Mouse (Mus musculus) CH12.LX (cell line): ENCODE results near the gene Olfr588-ps1. TPM values are rescaled to one million over a fixed set of nuclear protein-coding genes. Genes with fewer than 3 reads are reported as not detected.
"Not testable (repeated sequence)": the region's sequence is repeated elsewhere in the genome, so short reads cannot be mapped to it uniquely, and the experiment has no call there.

Source experiments
- DNase-seq: peaks from one replicate; pipeline ENCODE4 v3.0.0-alpha.2; 2013; ENCODE audit errors: extremely low read depth
- H3K27ac ChIP-seq: 2 replicates; pipeline ENCODE4 v1.5.1; 2012; ENCODE audit warnings: low read depth, mild to moderate bottlenecking, control low read depth, moderate library complexity; ENCODE audit not compliant: insufficient read depth
- H3K27me3 ChIP-seq: replicated peaks from 2 replicates; pipeline ENCODE3; 2012; ENCODE audit warnings: inconsistent platforms
- H3K36me3 ChIP-seq, 2 experiments: replicated peaks in 1 of 2; 2 replicates each; pipeline versions ENCODE3 to v1.6.1; 2012; ENCODE audit warnings: inconsistent platforms in 1 of 2, low read length in 1 of 2, mild to moderate bottlenecking in 1 of 2, mixed read lengths in 1 of 2, moderate library complexity in 1 of 2; ENCODE audit not compliant: control insufficient read depth in 1 of 2, insufficient read depth in 1 of 2
- H3K4me1 ChIP-seq, 2 experiments: 2 replicates each; pipeline ENCODE4 v1.6.1; 2012; ENCODE audit warnings: inconsistent platforms in 1 of 2, moderate library complexity in 1 of 2; ENCODE audit not compliant: insufficient read depth in 2 of 2, control insufficient read depth in 1 of 2
- H3K4me2 ChIP-seq: 2 replicates; pipeline ENCODE4 v1.6.1; 2012; ENCODE audit warnings: low read depth, mild to moderate bottlenecking, control low read depth; ENCODE audit not compliant: poor library complexity, insufficient read depth, severe bottlenecking
- H3K4me3 ChIP-seq, 3 experiments: fragments of 150-350 bp in 1 of 3; sonication (generic) in 1 of 3; replicated peaks in 1 of 3; 2 replicates each; pipeline versions ENCODE3 to v1.5.1; 2011 to 2012; ENCODE audit warnings: low read depth in 2 of 3, low read length in 2 of 3, mild to moderate bottlenecking in 2 of 3, moderate library complexity in 2 of 3, control low read depth in 1 of 3, improper control_type of control experiment in 1 of 3, inconsistent platforms in 1 of 3, mixed read lengths in 1 of 3; ENCODE audit not compliant: poor library complexity in 1 of 3
- H3K79me2 ChIP-seq: replicated peaks from 2 replicates; pipeline ENCODE4 v1.6.1; 2012; ENCODE audit warnings: mild to moderate bottlenecking, moderate library complexity; ENCODE audit not compliant: control insufficient read depth, poor library complexity, insufficient read depth, severe bottlenecking; ENCODE audit errors: extremely low read depth
- H3K9ac ChIP-seq: 2 replicates; pipeline ENCODE4 v1.6.1; 2012; ENCODE audit warnings: low read depth, mild to moderate bottlenecking, control low read depth, moderate library complexity; ENCODE audit not compliant: insufficient read depth
- H3K9me3 ChIP-seq: replicated peaks from 2 replicates; pipeline ENCODE3; 2012; ENCODE audit warnings: low read length, inconsistent platforms, mixed read lengths
- MAX ChIP-seq: IDR thresholded peaks from 2 replicates; pipeline ENCODE4 v1.6.1; 2011; ENCODE audit warnings: low read length, improper control_type of control experiment
- dilution Hi-C: fragments of 300-500 bp; cut with MboI; formaldehyde crosslinking; loops from 2 replicates; pipeline ENCODE4 v1.14.3; 2020; ENCODE audit warnings: low sequenced_read_pairs; ENCODE audit not compliant: extremely low pct_unique_long_range_greater_than_20kb, extremely low pct_ligation_motif_present
- in situ Hi-C: fragments of 300-500 bp; cut with MboI; formaldehyde crosslinking; loops from 3 replicates; pipeline ENCODE4 v1.14.3; 2019; ENCODE audit warnings: low sequenced_read_pairs, low pct_ligation_motif_present, low pct_unique_long_range_greater_than_20kb, mixed read lengths
- polyA plus RNA-seq: library from polyadenylated mRNA; unstranded; fragments of >175 nt; gene quantifications from 2 replicates; pipeline ENCODE4 v1.2.1, GENCODE M21; 2012; ENCODE audit warnings: low read depth; ENCODE audit not compliant: insufficient read length
- total RNA-seq, 2 experiments: library from RNA; depleted of rRNA; stranded (reverse); fragments of 300-350 nt in 1 of 2; fragments of >200 nt in 1 of 2; gene quantifications; 2 replicates each; pipeline ENCODE4 v1.2.3; 2012 to 2014

Gene Olfr588-ps1
- total and polyA plus RNA-seq, 3 experiments, result not detected

GRCm38 (mm10) chr7:103178240-103178639 is 37.6 kb downstream of the Olfr588-ps1 start, which contains the start of gene Olfr591:
Gene Olfr591, minus strand, starts transcription at chr7:103178340.
- H3K27me3 ChIP-seq, result no peaks in the 10 kb centered on the region
- no peak for DNase-seq
- no peaks in the 10 kb centered on the region for H3K36me3 ChIP-seq
- H3K27ac ChIP-seq, result no peak within 1 kb of the TSS
- H3K9me3 ChIP-seq, result peaks cover 6% of the 10 kb centered on the region
- no peak for TF ChIP-seq MAX
- no peaks in the 10 kb centered on the region for H3K4me1 ChIP-seq
- no peaks in the 10 kb centered on the region for H3K79me2 ChIP-seq
- H3K9ac ChIP-seq, result no peak within 1 kb of the TSS
- H3K4me2 ChIP-seq, result no peak within 1 kb of the TSS
- H3K4me3 ChIP-seq, result no peak within 1 kb of the TSS
- in situ Hi-C loops (no loop called here), dilution Hi-C loops (no loop called here)

- H3K79me2 ChIP-seq, H3K4me3 ChIP-seq, in situ Hi-C loops, H3K36me3 ChIP-seq, dilution Hi-C loops, H3K27me3 ChIP-seq, H3K4me2 ChIP-seq, DNase-seq, H3K4me1 ChIP-seq, H3K27ac ChIP-seq, H3K9ac ChIP-seq, H3K9me3 ChIP-seq: not testable (repeated sequence)
These were observed 43.8 kb downstream of the Olfr588-ps1 start, which contains the start of gene Olfr592 for GRCm38 (mm10) chr7:103184503-103184902. Gene Olfr592, plus strand, starts transcription at chr7:103184803.

Other genes starting within 250 kb of the Olfr588-ps1 start
Only the 20 nearest of the 28 such genes appear.
- gene Olfr574, start 192.4 kb upstream of the Olfr588-ps1 start, total RNA-seq (2012; rRNA removed), result not detected in 2 replicates
- gene Olfr574, start 192.4 kb upstream of the Olfr588-ps1 start, total RNA-seq (2014; rRNA removed), result not detected in 2 replicates
- not detected in 2 replicates for gene Olfr574, start 192.4 kb upstream of the Olfr588-ps1 start, polyA plus RNA-seq
- gene Olfr575, start 182.1 kb upstream of the Olfr588-ps1 start, total RNA-seq (2012; rRNA removed), result not detected in 2 replicates
- not detected in 2 replicates for gene Olfr575, start 182.1 kb upstream of the Olfr588-ps1 start, total RNA-seq (2014; rRNA removed)
- gene Olfr575, start 182.1 kb upstream of the Olfr588-ps1 start, polyA plus RNA-seq, result not detected in 2 replicates
- not detected in 2 replicates for gene Olfr576, start 178.2 kb upstream of the Olfr588-ps1 start, total RNA-seq (2012; rRNA removed)
- not detected in 2 replicates for gene Olfr576, start 178.2 kb upstream of the Olfr588-ps1 start, total RNA-seq (2014; rRNA removed)
- gene Olfr576, start 178.2 kb upstream of the Olfr588-ps1 start, polyA plus RNA-seq, result not detected in 2 replicates
- not detected in 2 replicates for gene Olfr577, start 164.9 kb upstream of the Olfr588-ps1 start, total RNA-seq (2012; rRNA removed)
- not detected in 2 replicates for gene Olfr577, start 164.9 kb upstream of the Olfr588-ps1 start, total RNA-seq (2014; rRNA removed)
- gene Olfr577, start 164.9 kb upstream of the Olfr588-ps1 start, polyA plus RNA-seq, result not detected in 2 replicates
- not detected in 2 replicates for gene Olfr578, start 151.6 kb upstream of the Olfr588-ps1 start, total RNA-seq (2012; rRNA removed)
- not detected in 2 replicates for gene Olfr578, start 151.6 kb upstream of the Olfr588-ps1 start, total RNA-seq (2014; rRNA removed)
- gene Olfr578, start 151.6 kb upstream of the Olfr588-ps1 start, polyA plus RNA-seq, result not detected in 2 replicates
- not detected in 2 replicates for gene Olfr582, start 102.9 kb upstream of the Olfr588-ps1 start, total RNA-seq (2012; rRNA removed)
- not detected in 2 replicates for gene Olfr582, start 102.9 kb upstream of the Olfr588-ps1 start, total RNA-seq (2014; rRNA removed)
- not detected in 2 replicates for gene Olfr582, start 102.9 kb upstream of the Olfr588-ps1 start, polyA plus RNA-seq
- gene Olfr583, start 89.6 kb upstream of the Olfr588-ps1 start, total RNA-seq (2012; rRNA removed), result not detected in 2 replicates
- not detected in 2 replicates for gene Olfr583, start 89.6 kb upstream of the Olfr588-ps1 start, total RNA-seq (2014; rRNA removed)
- not detected in 2 replicates for gene Olfr583, start 89.6 kb upstream of the Olfr588-ps1 start, polyA plus RNA-seq
- gene Olfr584, start 59.0 kb upstream of the Olfr588-ps1 start, total RNA-seq (2012; rRNA removed), result not detected in 2 replicates
- not detected in 2 replicates for gene Olfr584, start 59.0 kb upstream of the Olfr588-ps1 start, total RNA-seq (2014; rRNA removed)
- gene Olfr584, start 59.0 kb upstream of the Olfr588-ps1 start, polyA plus RNA-seq, result not detected in 2 replicates
- gene Olfr585, start 43.2 kb upstream of the Olfr588-ps1 start, total RNA-seq (2012; rRNA removed), result not detected in 2 replicates
- not detected in 2 replicates for gene Olfr585, start 43.2 kb upstream of the Olfr588-ps1 start, total RNA-seq (2014; rRNA removed)
- gene Olfr585, start 43.2 kb upstream of the Olfr588-ps1 start, polyA plus RNA-seq, result not detected in 2 replicates
- not detected in 2 replicates for gene Olfr586, start 15.2 kb upstream of the Olfr588-ps1 start, total RNA-seq (2012; rRNA removed)
- not detected in 2 replicates for gene Olfr586, start 15.2 kb upstream of the Olfr588-ps1 start, total RNA-seq (2014; rRNA removed)
- gene Olfr586, start 15.2 kb upstream of the Olfr588-ps1 start, polyA plus RNA-seq, result not detected in 2 replicates
- not detected in 2 replicates for gene Olfr589, start 15.5 kb downstream of the Olfr588-ps1 start, total RNA-seq (2012; rRNA removed)
- gene Olfr589, start 15.5 kb downstream of the Olfr588-ps1 start, total RNA-seq (2014; rRNA removed), result not detected in 2 replicates
- gene Olfr589, start 15.5 kb downstream of the Olfr588-ps1 start, polyA plus RNA-seq, result not detected in 2 replicates
- not detected in 2 replicates for gene Olfr591, start 37.5 kb downstream of the Olfr588-ps1 start, total RNA-seq (2012; rRNA removed)
- not detected in 2 replicates for gene Olfr591, start 37.5 kb downstream of the Olfr588-ps1 start, total RNA-seq (2014; rRNA removed)
- gene Olfr591, start 37.5 kb downstream of the Olfr588-ps1 start, polyA plus RNA-seq, result not detected in 2 replicates
- not detected in 2 replicates for gene Olfr592, start 43.9 kb downstream of the Olfr588-ps1 start, total RNA-seq (2012; rRNA removed)
- not detected in 2 replicates for gene Olfr592, start 43.9 kb downstream of the Olfr588-ps1 start, total RNA-seq (2014; rRNA removed)
- gene Olfr592, start 43.9 kb downstream of the Olfr588-ps1 start, polyA plus RNA-seq, result not detected in 2 replicates
- not detected in 2 replicates for gene Olfr593, start 71.0 kb downstream of the Olfr588-ps1 start, total RNA-seq (2012; rRNA removed)
- gene Olfr593, start 71.0 kb downstream of the Olfr588-ps1 start, total RNA-seq (2014; rRNA removed), result not detected in 2 replicates
- not detected in 2 replicates for gene Olfr593, start 71.0 kb downstream of the Olfr588-ps1 start, polyA plus RNA-seq
- not detected in 2 replicates for gene Olfr594, start 76.1 kb downstream of the Olfr588-ps1 start, total RNA-seq (2012; rRNA removed)
- gene Olfr594, start 76.1 kb downstream of the Olfr588-ps1 start, total RNA-seq (2014; rRNA removed), result not detected in 2 replicates
- gene Olfr594, start 76.1 kb downstream of the Olfr588-ps1 start, polyA plus RNA-seq, result not detected in 2 replicates
- gene Usp17ld, start 111.6 kb downstream of the Olfr588-ps1 start, total RNA-seq (2012; rRNA removed), result not detected in 2 replicates
- gene Usp17ld, start 111.6 kb downstream of the Olfr588-ps1 start, total RNA-seq (2014; rRNA removed), result not detected in 2 replicates
- not detected in 2 replicates for gene Usp17ld, start 111.6 kb downstream of the Olfr588-ps1 start, polyA plus RNA-seq
- not detected in 2 replicates for gene Olfr596, start 164.8 kb downstream of the Olfr588-ps1 start, total RNA-seq (2012; rRNA removed)
- gene Olfr596, start 164.8 kb downstream of the Olfr588-ps1 start, total RNA-seq (2014; rRNA removed), result not detected in 2 replicates
- not detected in 2 replicates for gene Olfr596, start 164.8 kb downstream of the Olfr588-ps1 start, polyA plus RNA-seq
- gene Olfr597, start 175.4 kb downstream of the Olfr588-ps1 start, total RNA-seq (2012; rRNA removed), result not detected in 2 replicates
- gene Olfr597, start 175.4 kb downstream of the Olfr588-ps1 start, total RNA-seq (2014; rRNA removed), result not detected in 2 replicates
- gene Olfr597, start 175.4 kb downstream of the Olfr588-ps1 start, polyA plus RNA-seq, result not detected in 2 replicates
- gene Olfr598, start 182.7 kb downstream of the Olfr588-ps1 start, total RNA-seq (2012; rRNA removed), result not detected in 2 replicates
- gene Olfr598, start 182.7 kb downstream of the Olfr588-ps1 start, total RNA-seq (2014; rRNA removed), result not detected in 2 replicates
- gene Olfr598, start 182.7 kb downstream of the Olfr588-ps1 start, polyA plus RNA-seq, result not detected in 2 replicates
- not detected in 2 replicates for gene Olfr599, start 195.0 kb downstream of the Olfr588-ps1 start, total RNA-seq (2012; rRNA removed)
- not detected in 2 replicates for gene Olfr599, start 195.0 kb downstream of the Olfr588-ps1 start, total RNA-seq (2014; rRNA removed)
- not detected in 2 replicates for gene Olfr599, start 195.0 kb downstream of the Olfr588-ps1 start, polyA plus RNA-seq